Mouse (Mus musculus) midbrain, embryonic 13.5 days (tissue): ENCODE data around the gene Lrp3. TPM values are rescaled to one million over a fixed set of nuclear protein-coding genes. Genes with fewer than 3 reads are reported as not detected.
"Not testable (repeated sequence)": the region's sequence is repeated elsewhere in the genome, so short reads cannot be mapped to it uniquely, and the experiment has no call there.

Experiments used
- ATAC-seq: fragments of 200-750 bp; cut with Nextera tagmentation; 2 replicates; pipeline ENCODE4 v1.8.0; 2017; ENCODE audit warnings: mild to moderate bottlenecking, moderate TSS enrichment, moderate library complexity
- H3K27ac ChIP-seq: fragments of 300-500 bp; sonication (generic); 2 replicates; pipeline ENCODE4 v1.5.1; 2015; ENCODE audit warnings: inconsistent platforms, mild to moderate bottlenecking, moderate library complexity
- H3K27me3 ChIP-seq: fragments of 300-500 bp; sonication (generic); 2 replicates; pipeline ENCODE4 v1.6.1; 2015; ENCODE audit warnings: mild to moderate bottlenecking, inconsistent platforms
- H3K36me3 ChIP-seq: fragments of 300-500 bp; sonication (generic); 2 replicates; pipeline ENCODE4 v1.6.1; 2015; ENCODE audit warnings: mild to moderate bottlenecking, inconsistent platforms
- H3K4me1 ChIP-seq: fragments of 300-500 bp; sonication (generic); replicated peaks from 2 replicates; pipeline ENCODE4 v1.6.1; 2015; ENCODE audit warnings: inconsistent platforms
- H3K4me2 ChIP-seq: fragments of 300-500 bp; sonication (generic); replicated peaks from 2 replicates; pipeline ENCODE4 v1.6.1; 2015; ENCODE audit warnings: moderate library complexity, mild to moderate bottlenecking, inconsistent platforms
- H3K4me3 ChIP-seq: fragments of 300-500 bp; sonication (generic); replicated peaks from 2 replicates; pipeline ENCODE4 v1.5.1; 2015; ENCODE audit warnings: mild to moderate bottlenecking, inconsistent platforms
- H3K9ac ChIP-seq: fragments of 300-500 bp; sonication (generic); replicated peaks from 2 replicates; pipeline ENCODE4 v1.6.1; 2015; ENCODE audit warnings: mild to moderate bottlenecking, inconsistent platforms
- H3K9me3 ChIP-seq: fragments of 300-500 bp; sonication (generic); 2 replicates; pipeline ENCODE4 v1.6.1; 2016; ENCODE audit warnings: mild to moderate bottlenecking, inconsistent platforms
- WGBS: fragments of 180-500 bp; shearing (Covaris S2); methylation state at CpG from one replicate; pipeline ENCODE4 v1.1.7; 2015; 5-methylcytosine and 5-hydroxymethylcytosine counted together
- polyA plus RNA-seq: library from polyadenylated mRNA; unstranded; fragments of >200 nt; fragmentation: Nextera tagmentation; extraction: Ambion mirVana; gene quantifications from 2 replicates; pipeline ENCODE4 v1.2.1, GENCODE M21; 2015

Lrp3 gene
- polyA plus RNA-seq = 25.9 and 31.1 TPM in 2 replicates

DNA sequence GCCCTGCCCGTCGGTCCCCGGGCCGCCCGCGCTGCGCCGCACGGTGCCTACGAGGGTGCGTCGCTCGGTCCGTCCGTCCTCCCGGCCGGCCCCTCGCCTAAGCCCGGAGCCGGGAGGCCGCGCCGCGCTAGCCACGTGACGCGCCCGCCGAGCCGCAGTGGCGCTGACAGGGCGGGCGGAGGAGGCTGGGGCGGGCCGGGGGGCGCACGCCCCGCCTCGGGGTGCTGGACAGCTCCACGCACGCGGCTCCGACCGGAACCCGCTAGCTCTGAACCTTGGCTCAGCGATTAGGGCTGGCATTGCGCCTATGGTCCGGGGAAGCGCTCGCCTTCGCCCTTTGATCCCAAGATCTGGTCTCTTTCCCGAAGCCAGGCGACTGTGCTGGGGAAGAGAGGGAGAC, at the start of gene Lrp3:
TSS of gene Lrp3 (minus strand) at position 274 of the 400 bp plus-strand sequence.
- 0% methylated on average over 53 of the region's 53 CpGs for WGBS
- Histone ChIP-seq H3K27me3 (no peaks in the 10 kb centered on the region), H3K36me3 (peaks cover 28% of the 10 kb centered on the region), H3K27ac (peak within 1 kb of the TSS; percentile 92), H3K9me3 (no peaks in the 10 kb centered on the region), H3K4me1 (peaks cover 30% of the 10 kb centered on the region), H3K4me2 (peak within 1 kb of the TSS; percentile 75), H3K9ac (peak within 1 kb of the TSS; percentile 95), H3K4me3 (peak within 1 kb of the TSS; percentile 74)
- peak; percentile 89 for ATAC-seq

DNA sequence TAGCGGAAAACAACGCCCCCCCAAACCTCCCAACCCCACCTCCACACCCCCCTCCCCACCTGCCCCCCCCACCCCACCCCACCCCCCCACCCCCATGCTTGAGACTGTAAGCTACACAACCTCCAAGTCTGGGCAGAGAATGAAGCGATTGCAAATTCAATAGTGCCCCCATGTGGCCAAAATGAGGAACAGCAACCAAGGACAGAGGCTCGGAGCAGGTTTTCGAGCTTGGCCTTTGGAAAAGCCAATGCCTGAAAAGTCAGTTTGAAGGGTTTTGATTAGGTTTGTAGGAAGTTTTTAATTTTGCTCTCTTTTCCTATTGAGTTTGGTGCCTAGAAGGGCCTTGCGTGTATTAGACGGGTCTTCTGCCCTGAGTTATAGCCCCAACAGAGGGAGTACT, 49.4 kb upstream of the Lrp3 start:
- ATAC-seq = no peak
- H3K4me1 ChIP-seq = peaks cover 8% of the 10 kb centered on the region

DNA sequence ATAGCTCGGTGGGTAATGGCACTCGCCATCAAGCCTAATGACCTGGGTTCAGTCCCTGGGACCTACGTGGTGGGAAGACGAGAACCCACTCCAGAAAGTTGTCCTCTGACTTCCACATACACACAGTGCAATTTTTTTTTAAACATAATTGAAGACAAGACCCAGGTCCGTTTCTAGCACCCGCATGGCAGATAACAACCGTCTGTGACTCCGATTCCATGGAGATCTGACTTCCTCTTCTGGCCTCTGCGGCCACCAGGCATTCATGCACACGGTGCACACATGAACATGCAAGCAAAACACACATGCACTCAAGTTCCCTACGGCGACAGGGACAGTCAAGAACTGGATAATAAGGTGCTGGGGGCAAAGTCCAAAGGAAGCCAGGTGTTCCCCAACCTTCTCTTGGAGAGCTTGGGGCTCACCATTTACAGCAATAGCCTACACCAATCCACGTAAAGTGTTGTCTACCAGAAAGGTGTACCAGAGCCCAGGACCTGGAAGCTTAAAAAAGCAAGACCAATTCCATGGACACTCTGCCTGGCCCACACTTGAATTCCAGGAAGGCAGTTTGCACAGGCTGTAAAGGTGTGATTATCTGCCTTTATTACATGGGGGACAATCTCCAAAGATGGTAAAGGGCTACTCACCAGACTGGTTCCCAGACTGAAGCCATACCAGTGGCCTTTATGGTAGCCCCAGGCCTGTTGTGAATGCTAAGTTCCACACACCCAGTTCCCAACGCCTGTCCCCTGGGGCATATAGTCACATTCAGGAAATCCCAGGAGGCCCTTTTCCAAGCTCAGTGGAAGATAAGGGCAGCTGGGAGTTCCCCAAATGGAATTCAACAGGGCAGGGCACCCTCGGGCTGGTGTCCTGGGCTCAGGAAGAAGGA, 48.5 kb upstream of the Lrp3 start:
- no peak for ATAC-seq
- Histone ChIP-seq H3K27me3 (no peaks in the 10 kb centered on the region), H3K9ac (no peak overlapping the region), H3K4me3 (no peak overlapping the region), H3K4me2 (no peak overlapping the region), H3K27ac (no peak overlapping the region), H3K4me1 (no peaks in the 10 kb centered on the region), H3K36me3 (no peaks in the 10 kb centered on the region), H3K9me3 (no peaks in the 10 kb centered on the region)
- WGBS = 86% methylated on average over 15 of the region's 15 CpGs

More for the DNA sequence above, 49.4 kb upstream of the Lrp3 start:
- H3K4me3 ChIP-seq = no peak overlapping the region
- WGBS = 10% methylated on average over 7 of the region's 7 CpGs
- H3K9me3 ChIP-seq = no peaks in the 10 kb centered on the region
- H3K4me2 ChIP-seq = no peak overlapping the region
- H3K27me3 ChIP-seq = no peaks in the 10 kb centered on the region
- H3K27ac ChIP-seq = no peak overlapping the region
- no peak overlapping the region for H3K9ac ChIP-seq
- H3K36me3 ChIP-seq = no peaks in the 10 kb centered on the region

DNA sequence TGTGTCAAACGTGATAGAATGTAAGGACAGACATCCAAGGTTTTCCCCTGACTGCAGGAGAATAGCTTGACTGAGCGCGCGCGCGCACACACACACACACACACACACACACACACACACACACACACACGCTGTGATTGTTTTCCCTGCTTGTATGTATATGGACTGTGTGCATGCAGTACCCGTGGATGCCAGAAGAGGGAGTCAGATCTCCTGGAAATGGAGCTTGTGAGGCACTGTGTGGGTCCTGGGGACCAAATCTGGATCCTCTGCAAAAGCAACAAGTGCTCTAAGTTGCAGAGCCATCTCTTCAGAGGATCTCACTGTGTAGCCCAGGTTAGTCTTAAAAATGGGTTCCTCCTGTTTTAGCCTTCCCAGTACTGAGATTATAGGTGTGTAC, 44.1 kb upstream of the Lrp3 start:
- no peak for ATAC-seq
- Histone ChIP-seq H3K27ac (no peak overlapping the region), H3K9me3 (no peaks in the 10 kb centered on the region), H3K4me1 (no peaks in the 10 kb centered on the region), H3K4me2 (no peak overlapping the region), H3K36me3 (no peaks in the 10 kb centered on the region), H3K27me3 (no peaks in the 10 kb centered on the region), H3K4me3 (no peak overlapping the region), H3K9ac (no peak overlapping the region)
- WGBS = 90% methylated on average over 8 of the region's 8 CpGs

DNA sequence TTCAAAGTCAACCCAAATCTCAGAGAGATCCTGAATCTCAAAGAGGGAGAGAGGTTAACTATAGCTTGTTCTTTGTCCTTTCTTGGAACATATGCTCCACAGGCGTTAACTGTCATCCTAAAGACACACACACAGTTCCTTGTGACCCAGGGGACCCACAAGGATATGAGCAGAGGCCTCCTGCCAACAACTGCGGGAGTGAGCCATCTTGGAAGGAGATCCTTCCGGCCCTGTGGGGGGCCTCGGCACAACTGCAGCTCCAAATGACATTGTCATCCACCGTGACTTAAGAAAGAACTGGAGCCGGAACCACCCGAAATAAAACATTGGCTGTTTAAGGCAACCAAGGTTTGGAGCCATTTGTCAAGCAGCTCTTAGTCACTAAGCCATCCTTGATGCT, 43.0 kb upstream of the Lrp3 start:
- no peak overlapping the region for H3K4me3 ChIP-seq
- H3K27ac ChIP-seq = no peak overlapping the region
- WGBS = 65% methylated on average over 7 of the region's 7 CpGs
- no peaks in the 10 kb centered on the region for H3K27me3 ChIP-seq
- no peaks in the 10 kb centered on the region for H3K36me3 ChIP-seq
- H3K4me2 ChIP-seq = no peak overlapping the region
- no peak overlapping the region for H3K9ac ChIP-seq
- no peaks in the 10 kb centered on the region for H3K4me1 ChIP-seq
- H3K9me3 ChIP-seq = no peaks in the 10 kb centered on the region
- ATAC-seq = no peak

DNA sequence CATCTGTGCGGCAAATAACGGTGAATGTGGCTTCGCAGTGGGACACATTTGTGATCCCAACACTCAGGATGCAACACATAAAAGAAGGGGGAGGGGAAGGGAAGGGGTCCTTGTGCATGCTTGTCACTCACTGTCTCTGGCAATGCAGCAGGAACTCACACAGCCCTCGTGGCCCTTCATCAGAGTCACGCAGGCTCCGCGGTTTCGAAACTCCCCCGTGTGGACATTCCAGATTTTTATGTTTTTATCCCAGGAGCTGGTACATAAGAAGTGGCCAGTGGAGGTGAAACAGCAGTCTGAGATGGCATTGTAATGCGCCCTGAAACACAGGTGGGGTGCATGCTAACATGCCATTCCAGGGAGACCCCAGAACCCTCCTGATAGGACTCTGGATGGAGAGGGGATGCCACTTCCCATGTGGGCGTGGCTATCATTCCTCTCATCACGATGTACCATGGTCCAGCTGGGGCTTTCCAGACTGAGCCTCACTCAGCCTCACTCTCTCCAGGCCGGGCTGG, 36.8 kb upstream of the Lrp3 start:
- peak overlapping the region; percentile 28; the same call in 1 of the 2 replicates for H3K9ac ChIP-seq

DNA sequence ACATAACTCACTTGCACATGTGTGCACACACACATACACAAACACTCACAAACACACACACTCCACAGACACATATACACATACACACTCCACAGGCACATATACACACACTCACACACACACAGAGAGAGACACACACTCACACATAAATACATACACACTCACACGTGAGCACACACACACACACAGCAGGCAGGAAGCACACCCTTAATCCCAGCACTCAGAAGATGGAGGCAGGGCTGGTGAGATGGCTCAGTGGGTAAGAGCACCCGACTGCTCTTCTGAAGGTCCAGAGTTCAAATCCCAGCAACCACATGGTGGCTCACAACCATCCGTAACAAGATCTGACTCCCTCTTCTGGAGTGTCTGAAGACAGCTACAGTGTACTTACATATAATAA, 22.6 kb upstream of the Lrp3 start:
- not testable (repeated sequence) for H3K9ac ChIP-seq, H3K27me3 ChIP-seq, H3K4me3 ChIP-seq, H3K27ac ChIP-seq, H3K36me3 ChIP-seq, ATAC-seq, H3K4me2 ChIP-seq, H3K9me3 ChIP-seq
- 59% methylated on average over 2 of the region's 3 CpGs for WGBS
- peaks cover 12% of the 10 kb centered on the region for H3K4me1 ChIP-seq

More for the DNA sequence above, 36.8 kb upstream of the Lrp3 start:
- peak; percentile 89 for ATAC-seq
- peak overlapping the region; percentile 40 for H3K4me2 ChIP-seq
- 6% methylated on average over 13 of the region's 13 CpGs for WGBS
- H3K4me1 ChIP-seq = peaks cover 3% of the 10 kb centered on the region; the same call in 1 of the 2 replicates
- H3K27me3 ChIP-seq = no peaks in the 10 kb centered on the region
- no peak overlapping the region for H3K27ac ChIP-seq
- no peaks in the 10 kb centered on the region for H3K9me3 ChIP-seq
- no peaks in the 10 kb centered on the region for H3K36me3 ChIP-seq
- H3K4me3 ChIP-seq = peak overlapping the region; percentile 17

DNA sequence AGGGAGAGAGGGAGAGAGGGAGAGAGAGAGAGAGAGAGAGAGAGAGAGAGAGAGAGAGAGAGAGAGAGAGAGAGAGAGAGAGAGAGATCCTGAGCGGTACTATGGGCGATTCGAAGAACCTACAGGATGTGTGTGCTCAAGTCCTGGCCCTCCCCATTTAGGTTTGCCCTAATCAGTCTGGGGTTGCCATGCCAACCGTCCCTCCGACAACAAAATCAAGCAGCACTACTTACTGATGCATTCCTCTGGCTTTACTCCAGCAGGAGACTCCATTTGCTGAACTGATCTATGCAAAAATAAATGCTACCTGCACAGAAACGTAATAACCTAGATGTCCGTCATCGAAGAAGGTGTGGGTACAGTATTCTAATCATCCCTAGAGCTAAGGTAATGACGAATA, 20.0 kb upstream of the Lrp3 start:
- peaks cover 5% of the 10 kb centered on the region; the same call in 1 of the 2 replicates for H3K9me3 ChIP-seq
- ATAC-seq = peak; percentile 84
- 16% methylated on average over 9 of the region's 9 CpGs for whole genome bisulfite sequencing

DNA sequence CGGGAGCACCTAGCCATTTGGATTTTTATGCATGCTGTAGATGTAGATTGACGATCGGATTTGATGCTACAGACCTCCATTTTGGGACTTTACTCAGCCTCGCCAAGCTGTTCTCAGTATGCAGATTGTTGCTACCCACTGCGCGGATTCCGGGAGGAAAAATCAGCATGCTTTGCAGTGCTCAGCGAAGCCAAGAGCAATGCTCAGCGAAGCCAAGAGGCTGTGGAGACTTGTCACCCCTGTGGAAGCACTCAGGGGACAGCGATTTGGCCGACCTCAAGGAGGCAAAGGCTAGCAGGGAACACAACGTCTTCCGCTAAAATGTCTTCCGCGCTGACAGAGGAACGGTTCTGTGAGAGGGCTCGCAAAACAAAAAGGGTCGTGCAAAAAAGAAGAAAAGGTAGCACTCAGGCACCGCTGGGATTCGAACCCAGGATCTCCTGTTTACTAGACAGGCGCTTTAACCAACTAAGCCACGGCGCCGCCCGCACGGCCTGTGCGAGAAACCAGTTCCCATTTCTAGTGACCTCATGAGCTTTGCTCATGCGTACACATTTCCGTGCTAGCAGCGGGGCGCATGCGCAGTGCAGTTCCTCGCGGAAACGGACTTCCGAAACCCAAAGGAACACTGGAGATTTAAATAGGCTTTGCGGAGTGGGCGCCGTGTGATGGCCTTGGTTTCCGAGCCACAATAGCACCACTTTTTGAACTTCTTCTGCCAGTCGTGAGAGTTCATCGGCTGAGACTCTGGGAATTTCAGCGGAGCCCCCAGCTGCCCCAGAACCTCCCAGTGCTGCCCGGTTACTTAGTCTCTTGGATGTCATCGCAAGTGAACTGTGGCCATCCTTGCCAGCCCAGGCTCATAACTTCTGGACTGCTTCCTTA, 19.3 kb upstream of the Lrp3 start:
- peak overlapping the region; percentile 89 for H3K27ac ChIP-seq
- H3K27me3 ChIP-seq = no peaks in the 10 kb centered on the region
- peak overlapping the region; percentile 61 for H3K9ac ChIP-seq
- H3K4me1 ChIP-seq = peaks cover 12% of the 10 kb centered on the region
- H3K9me3 ChIP-seq = peaks cover 5% of the 10 kb centered on the region; the same call in 1 of the 2 replicates
- peak; percentile 91 for ATAC-seq
- H3K4me3 ChIP-seq = peak overlapping the region; percentile 51
- no peaks in the 10 kb centered on the region for H3K36me3 ChIP-seq
- peak overlapping the region; percentile 58 for H3K4me2 ChIP-seq
- under 1% methylated on average over 45 of the region's 45 CpGs for WGBS

More for the DNA sequence above, 20.0 kb upstream of the Lrp3 start:
- H3K4me1 ChIP-seq = peaks cover 12% of the 10 kb centered on the region
- H3K4me2 ChIP-seq = peak overlapping the region; percentile 58
- no peaks in the 10 kb centered on the region for H3K27me3 ChIP-seq
- peak overlapping the region; percentile 51 for H3K4me3 ChIP-seq
- peak overlapping the region; percentile 83 for H3K27ac ChIP-seq
- H3K36me3 ChIP-seq = no peaks in the 10 kb centered on the region
- peak overlapping the region; percentile 57 for H3K9ac ChIP-seq

DNA sequence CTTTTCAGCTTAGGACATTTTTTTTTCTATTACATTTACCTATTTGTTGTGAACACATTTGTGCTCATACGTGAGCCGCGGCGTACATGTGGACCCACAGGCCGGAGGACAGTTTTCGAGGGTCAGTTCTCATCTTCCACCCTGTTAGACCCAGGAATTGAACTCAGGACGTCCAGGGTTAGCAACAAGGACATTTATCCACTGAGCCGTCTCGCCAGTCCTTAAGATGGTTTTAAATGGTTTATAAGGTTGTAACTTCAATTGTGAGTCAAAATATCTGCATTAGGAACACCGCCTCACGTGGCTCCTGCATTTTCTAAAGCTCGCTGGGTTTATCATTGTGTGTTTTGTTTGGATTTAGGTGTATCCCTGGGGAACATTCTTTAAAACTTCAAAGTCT, 18.6 kb upstream of the Lrp3 start:
- Histone ChIP-seq H3K4me1 (peaks cover 12% of the 10 kb centered on the region), H3K4me2 (peak overlapping the region; percentile 50)
- 39% methylated on average over 12 of the region's 12 CpGs for WGBS

DNA sequence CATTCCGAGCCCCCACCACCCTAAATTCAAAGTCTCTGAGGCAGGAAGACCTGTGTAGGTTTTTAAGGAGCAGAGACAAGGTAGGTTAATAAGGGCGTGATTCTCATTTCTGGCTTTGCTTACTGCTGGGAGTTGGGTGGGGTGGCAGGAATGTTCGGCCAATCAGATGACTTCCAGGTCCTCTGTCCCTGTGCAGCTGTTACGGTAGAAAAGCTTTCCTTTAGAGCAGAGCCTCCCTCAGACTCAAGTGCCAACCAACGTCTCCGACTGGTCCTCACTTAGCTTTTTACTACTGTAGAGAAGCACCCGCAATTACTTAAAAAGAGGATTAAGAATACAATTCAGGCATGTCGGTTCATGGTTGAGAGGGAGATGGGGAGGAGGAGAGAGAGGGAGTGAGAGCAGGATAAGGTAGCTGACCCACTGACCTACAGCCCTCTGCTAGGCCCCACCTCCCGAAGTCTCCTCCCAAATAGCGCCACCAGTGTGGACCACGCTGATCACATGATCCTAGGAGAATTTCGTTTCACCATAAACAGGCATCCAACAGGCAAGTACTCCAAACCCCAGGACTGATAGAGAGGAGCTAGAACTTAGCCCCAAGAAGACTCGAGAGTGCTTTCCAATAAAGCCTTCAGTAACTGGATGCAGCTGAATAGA, 17.6 kb upstream of the Lrp3 start:
- WGBS = 33% methylated on average over 13 of the region's 13 CpGs
- peaks cover 5% of the 10 kb centered on the region; the same call in 1 of the 2 replicates for H3K9me3 ChIP-seq
- H3K4me3 ChIP-seq = no peak overlapping the region
- peaks cover 12% of the 10 kb centered on the region for H3K4me1 ChIP-seq
- ATAC-seq = no peak
- H3K9ac ChIP-seq = no peak overlapping the region
- no peak overlapping the region for H3K4me2 ChIP-seq
- H3K27ac ChIP-seq = no peak overlapping the region
- H3K36me3 ChIP-seq = no peaks in the 10 kb centered on the region
- no peaks in the 10 kb centered on the region for H3K27me3 ChIP-seq

More for the DNA sequence above, 18.6 kb upstream of the Lrp3 start:
- H3K27ac ChIP-seq = peak overlapping the region; percentile 89
- peaks cover 5% of the 10 kb centered on the region; the same call in 1 of the 2 replicates for H3K9me3 ChIP-seq
- H3K4me3 ChIP-seq = peak overlapping the region; percentile 51
- H3K9ac ChIP-seq = peak overlapping the region; percentile 55
- no peak for ATAC-seq
- H3K27me3 ChIP-seq = no peaks in the 10 kb centered on the region
- no peaks in the 10 kb centered on the region for H3K36me3 ChIP-seq
